Mouse (Mus musculus) G1E-ER4 (cell line): Measurements from ENCODE around the gene Wdr48. TPM values are rescaled to one million over a fixed set of nuclear protein-coding genes. Genes with fewer than 3 reads are reported as not detected.

ENCODE experiments used
- GATA1 ChIP-seq: IDR thresholded peaks from one replicate; pipeline ENCODE4 v1.8.0; 2012; ENCODE audit warnings: low read length, inconsistent platforms
- polyA plus RNA-seq: library from polyadenylated mRNA; stranded (reverse); fragments of >175 nt; gene quantifications from 2 replicates; pipeline ENCODE4 v1.2.3, GENCODE M21; 2012

The Wdr48 gene
- polyA plus RNA-seq, 1 experiment: 29.5 TPM

DNA sequence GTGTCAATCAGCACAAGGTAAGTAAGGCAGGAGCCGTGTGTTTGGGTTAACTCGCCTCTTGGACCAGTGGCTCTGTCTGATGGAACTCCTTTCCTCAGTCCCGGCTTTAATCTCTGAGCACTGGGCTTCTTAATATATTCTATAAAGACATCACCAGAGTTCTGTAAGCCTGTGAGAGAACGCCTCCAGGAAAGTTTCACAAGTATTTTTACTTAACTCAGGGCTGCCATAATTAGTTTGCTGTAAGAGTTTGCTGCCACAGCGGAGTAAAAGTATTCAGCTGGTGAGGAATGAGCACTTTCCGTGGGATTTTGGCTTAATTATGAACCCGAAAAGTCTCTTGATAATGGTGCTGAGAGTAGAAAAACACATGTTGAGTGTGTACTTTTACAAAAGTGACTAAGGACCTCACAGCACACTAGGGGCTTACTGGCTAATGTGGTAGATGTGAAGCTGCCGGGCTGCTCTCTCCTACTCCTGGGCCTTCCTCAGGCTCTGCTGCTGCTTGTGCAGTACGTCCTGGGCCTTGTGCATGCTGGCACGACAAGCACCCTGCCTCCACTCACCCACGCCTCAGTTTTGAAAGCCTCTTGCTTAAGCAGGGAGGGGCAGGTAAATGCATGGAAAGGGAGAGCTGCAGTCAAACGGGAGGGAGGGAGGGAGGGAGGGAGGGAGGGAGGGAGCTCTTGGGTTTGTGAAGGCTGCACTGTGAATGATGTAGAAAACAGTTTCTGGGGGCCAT is 7.9 kb downstream of the Wdr48 start:
- no peak for TF ChIP-seq GATA1

DNA sequence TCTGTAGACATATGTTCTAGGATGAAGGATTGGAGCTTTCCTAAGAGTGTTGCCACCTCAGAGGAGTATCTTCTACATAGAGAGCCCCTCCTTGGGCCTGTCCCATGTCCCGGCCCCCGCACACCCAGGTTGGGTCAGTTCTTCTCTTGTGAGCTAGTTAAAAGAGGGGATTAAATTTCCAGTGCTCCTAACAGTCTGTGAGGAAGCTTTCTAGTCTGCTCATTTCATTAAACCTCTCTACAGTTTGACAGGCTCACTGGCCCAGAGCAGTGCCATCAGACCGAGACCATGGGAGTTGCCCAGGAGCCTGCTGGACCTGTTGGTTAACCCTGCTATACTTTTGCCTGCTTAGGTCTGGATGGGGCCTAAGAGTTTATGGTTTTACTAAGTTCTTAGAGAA is 14.0 kb downstream of the Wdr48 start:
- TF ChIP-seq GATA1: no peak

DNA sequence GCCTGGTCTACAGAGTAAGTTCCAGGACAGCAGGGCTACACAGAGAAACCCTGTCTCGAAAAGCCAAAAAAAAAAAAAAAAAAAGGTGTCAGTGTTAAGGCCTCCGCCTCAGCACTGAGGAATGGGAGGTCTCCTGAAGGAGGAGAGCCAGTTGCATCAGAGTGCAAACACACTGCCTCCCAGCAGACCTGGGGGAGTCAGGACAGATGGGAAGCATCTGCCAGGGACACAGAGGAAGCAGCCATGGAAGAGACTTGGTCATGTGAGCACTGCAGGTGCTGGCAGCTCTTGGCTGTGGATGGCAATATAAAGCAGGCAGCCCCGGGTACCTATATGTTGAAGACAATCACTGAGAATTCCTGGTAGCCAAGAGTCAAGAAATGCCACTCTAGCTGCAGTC is 15.3 kb downstream of the Wdr48 start:
- TF ChIP-seq GATA1: no peak

DNA sequence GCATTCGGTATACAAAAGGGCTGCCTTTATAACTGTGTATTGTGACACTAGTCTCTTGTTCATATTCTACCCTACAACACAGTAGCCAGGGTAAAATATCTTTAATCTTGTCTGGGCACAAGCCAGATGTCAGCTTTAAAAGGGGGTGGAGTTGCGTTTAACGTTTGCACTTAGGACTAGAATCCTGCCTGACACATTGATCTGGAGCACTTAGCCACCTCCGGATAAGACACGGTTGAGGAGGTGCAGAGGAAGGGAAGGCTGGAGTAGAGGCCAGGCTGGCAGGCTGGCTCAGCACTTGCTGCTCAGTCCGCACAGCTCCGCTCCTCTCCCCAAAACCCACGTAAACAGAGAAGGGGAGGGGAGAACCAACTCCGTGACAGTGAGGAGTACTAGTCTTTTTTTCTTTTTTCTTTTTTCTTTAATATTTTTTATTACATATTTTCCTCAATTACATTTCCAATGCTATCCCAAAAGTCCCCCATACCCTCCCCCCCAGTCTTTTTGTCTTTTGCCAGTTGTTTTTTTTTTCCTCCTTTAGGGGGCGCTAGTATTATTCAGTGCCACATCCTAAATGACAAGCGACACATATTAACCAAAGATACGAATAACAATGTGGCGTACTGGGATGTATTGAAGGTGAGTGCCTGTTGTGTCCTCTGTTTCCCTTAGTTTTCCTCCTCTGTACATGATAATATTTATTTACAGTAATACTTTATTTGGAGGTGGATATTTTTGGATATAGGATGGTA is 18.6 kb downstream of the Wdr48 start:
- TF ChIP-seq GATA1: no peak

DNA sequence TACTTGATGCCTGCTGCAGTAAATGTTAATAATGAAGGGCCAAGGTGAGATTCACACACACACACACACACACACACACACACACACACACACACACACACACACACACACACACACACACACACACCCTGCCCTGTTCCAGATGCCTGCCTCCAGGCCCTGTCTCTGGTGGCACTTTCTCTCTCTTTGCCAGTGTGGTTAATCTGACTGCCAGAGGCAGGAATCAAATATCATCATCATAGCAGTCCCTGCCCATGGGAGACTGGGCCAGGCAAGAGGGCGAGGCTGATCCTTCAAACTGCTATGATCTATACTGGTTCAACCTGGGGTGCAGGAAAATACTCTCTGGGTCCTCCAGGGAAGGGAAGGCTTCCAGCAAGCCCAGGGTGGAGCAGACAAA is 25.2 kb downstream of the Wdr48 start:
- TF ChIP-seq GATA1: no peak

DNA sequence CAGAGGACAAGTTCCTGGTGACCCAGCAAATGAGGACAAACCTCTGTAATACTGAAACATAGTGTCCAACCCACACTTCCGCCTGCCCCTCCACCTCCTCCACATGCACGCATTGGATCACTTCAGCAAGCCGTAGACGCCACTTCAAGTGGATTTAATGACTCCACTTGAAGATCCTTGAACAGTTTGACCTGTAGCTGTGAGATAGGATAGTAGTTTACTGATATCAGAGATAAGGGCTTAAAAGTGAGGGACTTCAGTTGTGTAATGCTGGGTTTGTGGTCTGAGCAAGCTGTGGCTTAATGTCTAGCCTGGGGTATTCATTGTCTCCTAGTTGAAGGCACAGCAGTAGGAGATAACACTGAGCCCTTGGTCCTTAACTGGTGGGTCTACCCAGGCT is 28.8 kb downstream of the Wdr48 start:
- peak; percentile 13 for TF ChIP-seq GATA1

DNA sequence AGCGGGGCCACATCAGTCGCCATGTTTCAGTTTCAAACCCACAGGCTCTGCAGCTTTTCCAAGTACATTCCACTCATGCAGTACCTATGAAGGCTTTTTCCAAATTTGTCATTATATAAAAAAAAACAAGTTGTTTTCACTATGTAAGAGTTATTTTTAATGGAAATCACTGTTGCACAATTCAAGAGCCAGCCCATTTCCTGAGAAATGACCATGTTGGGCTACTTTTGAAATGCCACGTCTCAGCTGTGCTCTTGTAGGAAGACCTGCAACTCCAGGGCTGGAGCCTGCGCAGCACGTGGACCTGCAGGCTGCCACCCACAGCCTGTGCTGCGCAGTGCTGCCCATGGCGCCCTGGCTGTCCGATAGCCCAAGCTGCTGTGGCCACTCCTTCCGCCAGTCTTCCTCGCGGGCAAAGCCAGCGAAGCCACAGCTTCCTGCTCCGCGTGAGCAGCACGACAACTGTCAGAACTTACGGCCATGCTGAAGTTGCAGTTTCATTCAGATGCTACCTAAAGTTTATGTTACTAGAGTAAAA is 30.5 kb downstream of the Wdr48 start:
- TF ChIP-seq GATA1: no peak

DNA sequence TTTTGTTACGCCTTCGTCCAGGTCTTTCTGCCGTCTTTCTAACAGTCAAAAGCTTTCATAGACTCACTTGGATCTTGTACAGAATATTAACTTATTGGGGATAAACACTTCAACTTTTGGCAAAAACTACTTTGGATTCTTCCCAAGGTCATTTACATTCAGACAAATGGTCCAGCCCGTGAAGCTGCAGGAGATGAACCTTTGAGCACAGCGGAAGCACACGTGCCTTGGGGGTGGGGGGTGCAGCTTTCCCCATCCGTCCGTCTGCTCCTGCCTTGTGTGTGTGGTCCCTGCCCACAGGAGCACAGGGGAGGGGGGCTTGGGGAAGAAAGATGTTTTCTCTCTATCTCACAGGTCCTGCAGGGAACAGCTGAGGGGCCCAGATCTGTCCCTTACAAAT is 31.1 kb downstream of the Wdr48 start:
- TF ChIP-seq GATA1: no peak

DNA sequence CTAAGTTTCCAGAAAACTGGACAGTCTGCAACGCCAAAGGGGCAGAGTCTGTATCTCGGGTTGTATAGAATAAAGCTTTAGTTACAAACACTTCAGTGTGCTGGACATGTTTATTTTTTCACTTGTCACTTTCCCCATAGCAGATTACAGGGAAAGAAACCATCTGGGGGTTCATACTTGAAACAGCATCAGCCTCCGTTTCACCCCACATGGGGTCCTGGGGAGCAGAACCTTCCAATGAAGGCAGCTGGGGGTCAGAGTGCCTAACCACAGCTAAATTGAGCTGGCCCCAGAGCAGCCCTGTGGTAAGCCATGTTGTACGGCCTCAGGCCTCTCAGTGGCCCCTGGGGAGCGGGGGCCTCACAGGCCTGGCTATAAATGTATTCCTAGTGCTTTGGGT is 31.8 kb downstream of the Wdr48 start:
- no peak for TF ChIP-seq GATA1

DNA sequence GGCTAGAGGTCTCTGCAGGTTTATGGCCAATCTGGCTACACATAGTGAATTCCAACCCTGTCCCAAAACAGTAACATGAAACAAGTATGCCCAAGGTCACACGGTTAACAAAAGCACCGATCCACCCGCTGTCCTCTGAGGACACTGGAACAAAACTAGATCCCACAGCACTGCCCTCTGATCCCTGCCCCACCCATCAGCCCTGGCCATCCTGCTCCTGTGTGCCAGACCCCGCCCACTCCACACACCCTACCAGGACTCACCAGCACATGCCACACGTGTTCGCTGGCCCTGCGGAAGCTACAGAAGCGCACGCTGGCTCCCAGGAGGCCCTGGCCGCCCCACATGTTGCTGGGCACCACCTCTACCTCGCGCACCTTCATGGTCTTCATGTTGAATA is 37.7 kb downstream of the Wdr48 start:
- TF ChIP-seq GATA1: no peak

DNA sequence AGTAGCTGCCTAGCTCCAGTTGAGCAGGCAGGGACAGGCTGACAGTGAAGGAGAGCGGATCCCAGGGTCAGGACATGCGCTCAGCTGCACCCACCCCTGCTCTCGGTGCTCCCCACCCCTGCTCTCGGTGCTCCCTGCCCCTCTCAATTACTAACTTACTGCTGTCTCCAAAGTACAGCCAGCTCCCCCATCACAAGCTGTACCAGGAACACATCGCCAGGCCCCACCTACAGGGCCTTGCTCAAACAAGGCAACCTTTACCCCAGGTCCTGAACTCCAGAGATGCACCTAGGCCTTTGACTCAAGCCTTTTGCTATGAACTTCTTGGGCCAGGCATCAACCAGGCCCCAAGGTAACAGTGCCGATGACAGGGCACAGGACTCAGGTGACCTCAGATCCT is 39.0 kb downstream of the Wdr48 start:
- TF ChIP-seq GATA1: no peak

DNA sequence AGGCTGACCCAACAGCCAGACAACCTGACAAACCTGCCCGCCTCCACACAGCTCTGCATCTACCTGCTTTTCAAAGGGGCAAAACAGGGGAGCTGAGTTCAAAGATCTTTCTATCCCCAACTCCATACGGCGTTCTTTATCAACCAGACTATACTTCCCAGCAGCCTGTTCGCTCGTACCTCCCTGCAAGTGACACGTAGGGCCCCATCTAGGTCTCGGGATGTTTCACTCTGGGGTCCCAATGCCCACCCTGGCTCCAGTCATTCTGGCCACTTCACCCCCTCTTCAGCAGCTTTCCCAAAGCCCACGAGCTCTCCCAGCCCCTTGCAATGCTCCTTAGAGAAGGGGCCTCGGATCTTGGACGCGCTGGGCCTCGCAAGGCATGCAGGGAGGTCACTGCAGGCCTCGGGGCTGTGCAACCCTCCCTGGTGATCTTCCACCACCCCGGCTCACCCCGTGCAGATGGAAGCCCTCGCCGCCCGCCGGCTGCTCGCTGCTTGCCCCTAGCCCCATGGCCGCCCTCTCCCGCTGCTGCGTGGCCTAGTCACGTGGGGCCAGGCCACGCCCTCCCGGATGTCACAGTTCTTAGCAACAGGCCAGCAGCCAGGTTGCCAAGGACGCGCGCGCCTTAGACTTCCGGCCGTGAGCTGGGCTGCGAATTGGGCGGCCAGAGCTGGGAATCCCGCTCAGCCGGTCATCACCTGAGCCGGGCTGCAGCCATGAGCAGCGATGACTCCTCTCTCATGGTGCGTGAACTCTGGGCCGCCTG is 42.5 kb downstream of the Wdr48 start, which contains the start of the genes Gorasp1 and Ttc21a:
Gene Gorasp1, minus strand, starts transcription at position 561 of the 769 bp plus-strand sequence.
Gene Ttc21a, plus strand, starts transcription at position 602 of the 769 bp plus-strand sequence.
- TF ChIP-seq GATA1: no peak

DNA sequence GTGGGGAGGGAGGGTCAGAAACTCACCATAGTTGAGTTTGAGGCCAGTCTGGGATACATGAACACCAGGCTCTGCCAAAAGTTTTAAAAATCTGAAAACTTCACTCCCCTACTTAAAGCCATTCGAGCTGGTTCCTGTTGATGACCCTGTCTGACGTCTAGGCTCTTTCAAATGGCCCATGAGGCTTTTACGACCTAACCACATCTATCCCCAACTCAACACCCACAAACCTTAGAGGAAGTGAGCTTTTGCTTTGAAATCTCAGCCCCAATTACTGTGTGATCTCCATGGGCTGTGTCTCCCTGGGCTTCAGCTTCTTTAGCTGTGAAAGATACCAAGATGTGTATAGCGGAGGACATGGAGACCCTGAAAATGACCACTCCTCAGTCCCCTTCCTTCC is 43.8 kb downstream of the Wdr48 start:
- no peak for TF ChIP-seq GATA1

DNA sequence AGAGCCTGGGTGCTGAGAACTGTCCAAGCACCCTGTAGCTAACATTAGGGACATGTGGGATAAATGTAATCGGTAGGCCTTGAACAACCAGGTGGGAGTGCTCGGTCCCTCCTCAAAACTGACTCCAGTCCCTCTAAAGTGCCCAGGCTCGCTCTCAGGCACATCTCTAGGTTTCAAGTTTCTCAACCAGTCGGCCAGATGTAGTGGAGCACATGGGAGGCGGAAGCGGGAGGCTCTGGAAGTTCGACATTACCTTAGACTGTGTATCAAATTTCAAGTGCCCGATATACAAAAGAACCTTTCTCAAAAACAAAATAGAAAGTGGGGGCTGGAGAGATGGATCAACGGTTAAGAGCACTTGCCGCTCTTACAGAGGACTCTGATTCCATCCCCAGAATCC is 45.0 kb downstream of the Wdr48 start:
- TF ChIP-seq GATA1: no peak

DNA sequence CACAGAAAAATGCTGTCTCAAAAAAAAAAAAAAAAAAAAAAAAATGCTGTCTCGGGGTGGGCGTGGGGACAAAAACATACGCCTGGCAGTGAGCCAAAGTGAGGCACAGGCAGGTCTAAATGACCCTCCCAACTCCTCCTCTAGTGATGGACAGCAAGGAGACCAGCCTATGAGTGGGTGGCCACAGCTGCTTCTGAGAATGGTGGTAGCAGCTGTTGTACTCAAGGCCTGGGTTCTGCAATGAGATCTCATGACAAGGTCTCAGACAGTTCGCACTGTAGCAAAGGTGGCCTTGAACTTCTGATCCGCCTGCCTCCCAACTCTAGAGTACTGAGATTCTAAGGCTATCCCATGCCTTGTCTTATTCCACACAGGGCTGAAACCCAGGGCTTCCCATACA is 46.7 kb downstream of the Wdr48 start:
- no peak for TF ChIP-seq GATA1

DNA sequence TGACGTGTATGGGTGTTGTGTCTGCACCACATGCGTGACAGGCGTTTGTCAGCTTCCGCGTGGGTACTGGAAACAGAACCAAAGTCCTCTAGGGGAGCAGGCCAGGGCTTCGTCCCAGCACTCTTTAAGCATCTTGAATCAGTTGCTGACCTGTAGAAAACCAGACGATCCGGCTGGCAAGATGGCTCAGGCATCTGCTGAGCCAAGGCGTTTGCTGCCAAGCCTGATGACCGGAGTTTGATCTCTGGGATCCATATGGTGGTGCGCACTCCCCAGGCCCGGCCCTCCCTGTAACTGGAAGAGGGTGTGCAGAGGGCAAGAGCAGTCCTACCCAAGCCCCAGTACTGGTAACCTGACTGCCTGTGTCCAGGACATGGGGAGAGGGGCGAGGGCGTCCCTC is 47.2 kb downstream of the Wdr48 start:
- no peak for TF ChIP-seq GATA1
